14 mouse cellular contexts compared by ENCODE assay signal in the genomic region with DNA sequence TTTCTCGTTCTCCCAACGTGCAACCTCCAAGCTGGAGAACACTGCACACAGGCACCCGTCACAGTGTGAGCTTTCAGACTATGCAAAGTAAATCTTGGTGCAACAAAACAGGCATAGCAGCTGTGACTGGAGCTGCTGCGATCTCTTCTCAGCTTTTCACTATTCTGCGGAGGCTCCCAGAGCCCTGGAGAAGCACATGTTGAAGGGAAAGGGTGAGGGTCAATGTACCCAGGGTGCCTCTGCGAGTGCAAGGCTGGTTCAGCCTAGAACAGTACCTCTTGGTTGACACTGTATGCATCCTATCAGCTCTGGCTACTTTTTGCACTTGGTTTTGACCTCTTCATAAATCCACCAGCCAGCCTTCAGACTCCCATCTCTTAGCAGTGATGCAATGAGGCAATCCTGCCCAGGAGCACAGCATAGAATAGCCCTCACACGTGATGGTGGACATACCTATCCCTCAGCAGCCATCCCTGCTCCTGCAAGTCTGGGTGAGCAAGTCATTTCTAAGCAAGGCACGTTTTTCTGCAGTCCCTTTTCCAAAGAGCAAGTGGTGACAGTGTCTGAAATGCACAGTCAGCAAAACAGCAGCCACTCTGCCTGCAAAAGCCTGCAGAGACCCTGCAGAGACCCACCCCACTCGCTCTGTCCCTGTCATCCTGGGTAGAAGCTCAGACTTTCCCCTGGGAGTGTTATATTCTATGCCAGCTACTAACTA.
DNase-seq lines count a peak whose midpoint lies in the region; ATAC-seq and TF ChIP-seq lines count a peak whose summit lies in the region.
"Had no signal": no experiment of that assay in that cellular context is flagged by ENCODE, and none has a peak within 500 bp of the region (broad histone marks: within the 10 kb centered on the region; RNA-seq: fewer than 3 reads in every experiment).

No protein-coding gene starts in this region.

- no peak overlapping the region for H3K9ac ChIP-seq in CH12.LX (ENCODE audit: insufficient read depth, low read depth)
- H3K9ac ChIP-seq in forebrain, embryonic 15.5 days (replicated peaks): 0 out of 2 replicates have a peak overlapping the region, but pooled peaks have one; percentile 10
- H3K9ac ChIP-seq in midbrain, embryonic 13.5 days (replicated peaks): no peak overlapping the region
- H3K9ac ChIP-seq: embryonic facial prominence, embryonic 15.5 days; heart, embryonic 15.5 days had no signal

- H3K79me2 ChIP-seq in CH12.LX (replicated peaks; ENCODE audit: control insufficient read depth, extremely low read depth, insufficient read depth, poor library complexity, severe bottlenecking): no peaks in the 10 kb centered on the region

- H3K9me3 ChIP-seq in CH12.LX (replicated peaks; ENCODE audit: low read length): peaks cover 81% of the 10 kb centered on the region
- H3K9me3 ChIP-seq in forebrain, embryonic 15.5 days: no peaks in the 10 kb centered on the region
- no peaks in the 10 kb centered on the region for H3K9me3 ChIP-seq in midbrain, embryonic 13.5 days
- H3K9me3 ChIP-seq: embryonic facial prominence, embryonic 15.5 days; heart, embryonic 15.5 days had no signal

- 34% methylated on average over 9 of the region's 9 CpGs for WGBS in forebrain, embryonic 15.5 days
- WGBS in midbrain, embryonic 13.5 days: 43% methylated on average over 9 of the region's 9 CpGs
- 83% methylated on average over 9 of the region's 9 CpGs for WGBS in cerebellum, adult 2 months

- H3K4me1 ChIP-seq in CH12.LX (ENCODE audit: control insufficient read depth in 1 of 2, insufficient read depth in 2 of 2): no peaks in the 10 kb centered on the region
- H3K4me1 ChIP-seq in forebrain, embryonic 15.5 days: peaks cover 27% of the 10 kb centered on the region
- H3K4me1 ChIP-seq in midbrain, embryonic 13.5 days (replicated peaks): peaks cover 8% of the 10 kb centered on the region
- H3K4me1 ChIP-seq in cerebellum, adult 2 months (ENCODE audit: control insufficient read depth, insufficient read depth, low read length): no peaks in the 10 kb centered on the region; the same call in 1 of the 2 replicates
- H3K4me1 ChIP-seq: embryonic facial prominence, embryonic 15.5 days had no signal

- ATAC-seq in frontal cortex, adult (ENCODE audit: low TSS enrichment): peak; percentile 77
- peak; percentile 31 for ATAC-seq in forebrain, embryonic 15.5 days (replicated peaks)
- ATAC-seq in midbrain, embryonic 13.5 days: peak; percentile 71
- ATAC-seq: inflammation-experienced regulatory T-cells, adult 6 months had no signal

- no peak for TF ChIP-seq EP300 in CH12.LX (IDR thresholded peaks at IDR 0.05; ENCODE audit: low read length)

- TF ChIP-seq RAD21 in CH12.LX (IDR thresholded peaks at IDR 0.05; ENCODE audit: low read depth, low read length): no peak

- no peaks in the 10 kb centered on the region for H3K36me3 ChIP-seq in CH12.LX (replicated peaks in 1 of 2; ENCODE audit: control insufficient read depth in 1 of 2, insufficient read depth in 1 of 2, low read length in 1 of 2)
- H3K36me3 ChIP-seq in forebrain, embryonic 15.5 days: no peaks in the 10 kb centered on the region
- no peaks in the 10 kb centered on the region for H3K36me3 ChIP-seq in midbrain, embryonic 13.5 days
- H3K36me3 ChIP-seq: embryonic facial prominence, embryonic 15.5 days; heart, embryonic 15.5 days had no signal

- TF ChIP-seq CTCF in CH12.LX (conservative IDR thresholded peaks at IDR 0.05 in 1 of 2, IDR thresholded peaks at IDR 0.05 in 1 of 2; ENCODE audit: low read depth in 2 of 2, low read length in 2 of 2): no peak
- no peak for TF ChIP-seq CTCF in cerebellum, adult 2 months (IDR thresholded peaks at IDR 0.05; ENCODE audit: borderline replicate concordance, insufficient read depth, low read depth, low read length)

- H3K27ac ChIP-seq in CH12.LX (ENCODE audit: insufficient read depth, low read depth): no peak overlapping the region
- peak overlapping the region; percentile 44 for H3K27ac ChIP-seq in forebrain, embryonic 15.5 days (replicated peaks)
- no peak overlapping the region for H3K27ac ChIP-seq in midbrain, embryonic 13.5 days
- H3K27ac ChIP-seq in cerebellum, adult 2 months (ENCODE audit: insufficient read depth, low read length): no peak overlapping the region
- H3K27ac ChIP-seq: embryonic facial prominence, embryonic 15.5 days; heart, embryonic 15.5 days had no signal

- no peak overlapping the region for H3K4me2 ChIP-seq in CH12.LX (ENCODE audit: insufficient read depth, low read depth, poor library complexity, severe bottlenecking)
- no peak overlapping the region for H3K4me2 ChIP-seq in forebrain, embryonic 15.5 days (replicated peaks)
- H3K4me2 ChIP-seq in midbrain, embryonic 13.5 days (replicated peaks): no peak overlapping the region
- H3K4me2 ChIP-seq: embryonic facial prominence, embryonic 15.5 days; heart, embryonic 15.5 days; liver, embryonic 11.5 days had no signal

- in situ Hi-C loops in CH12.LX (cut with MboI; ENCODE audit: low pct_ligation_motif_present, low pct_unique_long_range_greater_than_20kb, low sequenced_read_pairs): no loop called here

- H3K4me3 ChIP-seq in CH12.LX (replicated peaks in 1 of 3; ENCODE audit: low read depth in 2 of 3, low read length in 2 of 3, poor library complexity in 1 of 3): no peak overlapping the region
- H3K4me3 ChIP-seq in forebrain, embryonic 15.5 days: no peak overlapping the region
- H3K4me3 ChIP-seq in midbrain, embryonic 13.5 days (replicated peaks): no peak overlapping the region
- no peak overlapping the region for H3K4me3 ChIP-seq in cerebellum, adult 2 months (replicated peaks; ENCODE audit: insufficient read depth, low read depth, low read length)
- H3K4me3 ChIP-seq: embryonic facial prominence, embryonic 15.5 days; heart, embryonic 15.5 days had no signal

- DNase-seq in frontal cortex, postnatal 25 days (ENCODE audit: low spot score in 2 of 2): no peak
- no peak for DNase-seq in CH12.LX (ENCODE audit: extremely low read depth)
- no peak for DNase-seq in cerebellum, adult 2 months
- no peak for DNase-seq in layer of hippocampus, adult 8-10 months (ENCODE audit: low spot score in 2 of 2)
- no peak for DNase-seq in ovary, postnatal 10 days (ENCODE audit: low spot score)
- DNase-seq: adrenal gland, postnatal 14 days; lung, postnatal 10 days had no signal

- no peak for TF ChIP-seq POLR2A in CH12.LX (IDR thresholded peaks at IDR 0.05; ENCODE audit: low read depth, low read length)
- no peak for TF ChIP-seq POLR2A in cerebellum, adult 2 months (IDR thresholded peaks at IDR 0.05; ENCODE audit: borderline replicate concordance, insufficient read depth, low read length)

- dilution Hi-C loops in CH12.LX (cut with MboI; ENCODE audit: extremely low pct_ligation_motif_present, extremely low pct_unique_long_range_greater_than_20kb, low sequenced_read_pairs): no loop called here

- no peaks in the 10 kb centered on the region for H3K27me3 ChIP-seq in CH12.LX (replicated peaks)
- H3K27me3 ChIP-seq in forebrain, embryonic 15.5 days: no peaks in the 10 kb centered on the region
- H3K27me3 ChIP-seq in midbrain, embryonic 13.5 days: no peaks in the 10 kb centered on the region
- H3K27me3 ChIP-seq in cerebellum, adult 2 months (ENCODE audit: control insufficient read depth, insufficient read depth, low read length): no peaks in the 10 kb centered on the region
- H3K27me3 ChIP-seq: embryonic facial prominence, embryonic 15.5 days; heart, embryonic 15.5 days had no signal

TF ChIP-seq in CH12.LX, 34 proteins besides CTCF, POLR2A, EP300 and RAD21:
- TF ChIP-seq MAFK (IDR thresholded peaks at IDR 0.05; ENCODE audit: insufficient replicate concordance, low read length): peak; percentile 40; the same call in 1 of the 2 replicates
- TF ChIP-seq MAZ (IDR thresholded peaks at IDR 0.05; ENCODE audit: low read depth, low read length): no peak
TF ChIP-seq in CH12.LX: peak in this region for 1.
